Mouse (Mus musculus): ENCODE data around the gene Sbno2.
A peak's percentile ranks its signal among the peaks of the same experiment; 100 is the strongest.

The Sbno2 gene

DNA sequence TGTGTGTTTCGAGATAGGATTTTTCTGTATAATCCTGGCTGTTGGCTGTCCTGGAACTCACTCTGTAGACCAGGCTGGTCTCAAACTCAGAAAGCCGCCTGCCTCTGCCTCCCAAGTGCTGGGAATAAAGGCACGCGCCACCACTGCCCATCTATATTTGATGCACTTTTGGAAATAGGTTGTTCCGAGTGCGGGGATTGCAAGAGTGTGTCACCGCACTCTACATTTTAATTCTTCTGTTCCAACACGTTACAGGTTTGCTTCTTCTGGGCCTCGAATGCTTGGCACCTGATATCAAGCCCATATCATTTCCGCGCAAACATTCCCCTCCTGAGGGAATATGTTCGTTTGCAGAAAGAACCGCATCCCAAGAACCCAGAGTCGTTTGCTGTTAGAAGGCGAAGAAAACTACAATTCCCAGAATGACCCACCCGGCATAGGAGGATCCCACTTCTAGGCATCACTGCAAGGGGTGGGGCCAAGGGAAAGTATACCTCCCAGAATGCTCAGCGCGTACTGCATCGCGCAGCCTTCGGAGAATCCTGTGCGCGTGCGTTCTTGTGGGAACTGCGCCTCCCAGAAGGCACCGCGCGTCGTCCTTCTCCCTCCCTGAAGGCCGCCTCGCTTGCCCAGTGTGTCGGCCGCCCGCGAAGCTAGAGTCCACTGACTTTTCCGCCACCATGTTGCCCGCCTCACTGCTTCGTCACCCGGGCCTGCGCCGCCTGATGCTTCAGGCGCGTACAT lies 36.6 kb upstream of the Sbno2 start:
- peak; percentile 99 for DNase-seq (ENCODE audit: low spot score)

DNA sequence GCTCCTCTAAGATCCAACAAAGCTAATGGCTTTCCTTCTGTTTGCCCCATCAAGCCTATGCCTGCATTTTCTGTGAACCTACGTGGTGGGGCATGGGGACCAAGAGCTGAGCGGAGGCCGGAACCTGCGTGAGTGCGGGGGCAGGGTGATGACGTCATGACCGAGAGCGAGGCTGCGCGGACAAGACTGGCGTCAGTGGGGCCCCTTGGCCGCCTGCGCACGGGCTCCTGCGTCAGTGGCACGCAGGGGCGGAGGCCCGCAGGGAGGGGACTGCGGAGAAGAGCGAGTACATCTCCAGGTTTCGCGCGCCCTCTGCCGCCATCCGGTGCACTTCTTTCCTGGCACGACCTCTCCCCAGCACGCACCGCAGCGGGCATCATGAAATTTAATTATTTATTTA lies 35.9 kb upstream of the Sbno2 start:
- peak; percentile 90 for DNase-seq (ENCODE audit: low spot score)

DNA sequence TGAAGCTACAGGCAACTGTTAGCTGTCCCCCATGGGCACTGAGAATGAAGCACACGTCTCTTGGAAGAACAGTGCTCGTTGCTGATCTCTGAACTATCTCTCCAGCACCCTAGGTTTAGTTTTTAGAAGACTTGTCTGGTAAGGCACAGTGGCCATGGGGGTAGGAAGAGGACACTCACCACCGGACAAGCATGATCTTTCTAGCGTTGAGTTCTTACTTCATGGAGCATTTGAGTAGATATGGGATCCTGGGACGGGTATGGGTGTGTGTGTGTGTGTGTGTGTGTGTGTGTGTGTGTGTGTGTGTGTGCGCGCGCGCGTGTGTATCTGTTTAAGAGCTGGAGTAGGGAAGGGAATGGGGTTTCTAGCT lies 35.3 kb upstream of the Sbno2 start, which contains the start of gene Cbarp:
TSS of gene Cbarp (minus strand) at position 170 of the 370 bp plus-strand sequence.
- DNase-seq (ENCODE audit: low spot score), result no peak

DNA sequence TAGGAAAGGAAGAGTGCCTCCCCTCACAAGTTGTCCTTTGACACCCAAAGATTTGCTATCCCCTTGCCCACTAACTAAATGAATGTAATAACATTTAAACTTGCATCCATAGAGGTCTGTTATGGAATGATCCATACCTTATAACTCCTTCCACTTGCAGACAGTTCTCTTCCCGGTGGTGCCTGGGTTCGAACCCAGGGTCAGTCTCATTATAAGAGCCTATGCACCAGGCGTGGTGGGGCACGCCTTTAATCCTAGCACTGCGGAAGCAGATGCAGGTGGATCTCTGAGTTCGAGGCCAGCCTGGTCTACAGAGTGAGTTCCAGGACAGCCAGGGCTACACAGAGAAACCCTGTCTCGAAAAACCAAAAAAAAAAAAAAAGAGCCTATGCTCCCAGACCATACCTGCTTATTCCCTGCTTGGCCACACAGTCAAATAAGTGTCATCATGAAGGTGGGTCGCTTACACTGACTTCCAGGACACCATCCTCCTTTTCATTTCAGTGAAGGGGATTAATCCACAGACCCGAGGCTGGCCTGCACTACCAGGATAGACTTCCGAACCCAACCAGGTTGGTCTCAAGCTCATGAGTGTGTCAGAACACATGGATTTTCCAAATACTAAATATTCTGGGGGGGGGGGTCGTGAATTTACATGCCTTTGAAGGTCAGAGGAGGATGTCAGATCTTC lies 34.7 kb upstream of the Sbno2 start:
- DNase-seq (ENCODE audit: low spot score), result no peak

DNA sequence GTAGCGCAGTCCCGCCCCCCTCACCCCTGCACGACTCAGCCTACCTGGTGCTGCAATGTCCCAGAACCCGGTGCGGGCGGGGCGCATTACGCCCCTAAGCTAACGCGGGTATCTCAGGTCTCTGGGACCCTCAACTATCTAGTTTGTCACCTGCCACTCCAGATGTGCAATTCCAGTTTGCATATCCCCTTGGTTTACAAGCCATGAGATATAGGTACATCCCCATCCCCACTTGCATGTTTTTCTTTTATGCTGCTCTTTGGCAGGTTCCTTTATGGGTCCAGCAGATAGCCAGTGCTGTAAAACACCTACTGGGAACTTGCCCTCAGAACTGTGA lies 34.0 kb upstream of the Sbno2 start:
- no peak for DNase-seq (ENCODE audit: low spot score)

DNA sequence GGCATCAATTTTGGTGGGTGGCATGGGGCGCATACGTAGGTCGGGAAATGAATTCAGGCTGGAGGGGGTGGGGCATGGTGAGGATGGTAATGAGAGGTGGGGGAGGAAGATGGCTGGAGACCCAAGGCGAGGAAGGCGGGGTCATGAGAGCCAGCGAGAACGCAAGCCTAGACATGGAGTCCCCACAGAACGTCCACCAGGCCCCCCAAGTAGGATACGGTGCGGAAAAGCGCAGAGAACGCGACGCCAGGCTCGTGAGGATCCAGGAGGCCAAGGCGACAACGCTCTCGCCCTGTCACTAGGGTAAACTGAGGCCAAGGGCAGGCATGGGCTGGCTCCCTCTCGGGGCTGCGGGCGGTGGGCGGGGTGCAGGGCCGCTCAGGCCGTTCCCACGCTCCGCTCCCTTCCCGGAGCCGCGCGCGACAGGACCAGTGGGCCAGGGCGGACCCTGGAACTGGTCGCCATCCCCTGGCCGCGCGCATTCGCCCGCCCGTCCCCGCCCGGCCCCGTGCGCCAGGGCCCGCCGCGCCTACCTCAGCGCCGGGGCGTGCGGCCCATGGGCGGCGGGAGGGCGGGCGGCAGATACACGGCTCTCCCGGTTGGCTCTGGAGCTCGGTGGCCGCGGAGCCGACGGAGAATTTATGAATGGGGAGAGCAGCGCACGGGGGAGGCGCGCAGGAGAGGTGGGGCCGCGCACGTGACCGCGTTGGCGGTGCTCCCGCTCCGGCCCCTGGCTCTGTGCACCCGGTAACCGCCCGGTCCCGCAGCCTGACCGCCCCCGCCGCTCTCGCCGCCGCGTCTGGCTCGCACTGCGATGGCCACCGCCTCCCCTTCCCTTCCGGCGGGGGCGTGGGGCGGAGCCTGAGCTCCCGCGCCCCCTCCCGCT lies 33.4 kb upstream of the Sbno2 start, which contains the start of gene Atp5d:
TSS of gene Atp5d (plus strand) at position 80 of the 886 bp plus-strand sequence.
- DNase-seq (ENCODE audit: low spot score), result peak; percentile 69

DNA sequence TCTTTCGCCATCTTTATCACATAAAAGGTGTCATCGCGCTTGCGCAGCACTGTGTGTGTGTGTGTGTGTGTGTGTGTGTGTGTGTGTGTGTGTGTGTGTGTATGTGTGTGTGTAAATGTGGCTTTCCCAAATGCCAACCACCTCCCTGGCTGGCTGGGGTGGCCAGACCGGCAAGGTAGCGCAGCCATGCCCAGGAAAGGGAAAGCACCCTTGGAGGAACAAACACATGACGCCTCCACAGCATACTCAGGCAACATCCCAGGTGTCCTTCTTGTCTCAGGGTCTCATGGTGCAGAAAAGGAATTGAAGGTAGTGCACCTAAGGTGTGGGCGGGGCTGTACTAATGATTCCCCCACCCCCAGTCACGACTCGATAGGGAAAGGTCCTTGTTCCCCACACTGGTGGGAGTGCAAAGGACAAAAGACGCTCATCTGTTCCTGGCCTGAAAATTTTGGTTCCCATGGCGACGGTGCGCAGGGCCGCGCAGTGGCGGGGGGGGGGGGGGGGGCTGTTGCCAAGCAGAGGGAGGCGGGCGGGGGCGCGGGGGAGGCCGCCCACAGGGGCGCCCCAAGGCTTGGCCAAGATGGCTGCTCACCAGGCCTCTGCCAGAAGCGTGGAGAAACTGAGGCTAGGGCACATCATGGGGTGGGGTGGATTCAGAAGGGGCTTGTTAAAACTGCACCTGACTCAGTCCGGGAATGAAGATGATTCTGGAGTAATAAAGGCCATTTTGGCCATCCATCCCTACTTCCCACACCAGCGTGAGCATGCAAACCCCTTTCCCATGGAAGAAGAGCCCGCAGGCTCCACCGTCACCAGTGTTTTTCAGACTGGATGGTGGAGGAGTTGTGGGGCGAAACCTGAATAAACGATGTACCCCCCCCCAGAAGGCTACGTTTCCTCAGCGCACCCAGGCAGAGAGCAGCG lies 32.5 kb upstream of the Sbno2 start:
- DNase-seq (ENCODE audit: low spot score), result peak; percentile 53

DNA sequence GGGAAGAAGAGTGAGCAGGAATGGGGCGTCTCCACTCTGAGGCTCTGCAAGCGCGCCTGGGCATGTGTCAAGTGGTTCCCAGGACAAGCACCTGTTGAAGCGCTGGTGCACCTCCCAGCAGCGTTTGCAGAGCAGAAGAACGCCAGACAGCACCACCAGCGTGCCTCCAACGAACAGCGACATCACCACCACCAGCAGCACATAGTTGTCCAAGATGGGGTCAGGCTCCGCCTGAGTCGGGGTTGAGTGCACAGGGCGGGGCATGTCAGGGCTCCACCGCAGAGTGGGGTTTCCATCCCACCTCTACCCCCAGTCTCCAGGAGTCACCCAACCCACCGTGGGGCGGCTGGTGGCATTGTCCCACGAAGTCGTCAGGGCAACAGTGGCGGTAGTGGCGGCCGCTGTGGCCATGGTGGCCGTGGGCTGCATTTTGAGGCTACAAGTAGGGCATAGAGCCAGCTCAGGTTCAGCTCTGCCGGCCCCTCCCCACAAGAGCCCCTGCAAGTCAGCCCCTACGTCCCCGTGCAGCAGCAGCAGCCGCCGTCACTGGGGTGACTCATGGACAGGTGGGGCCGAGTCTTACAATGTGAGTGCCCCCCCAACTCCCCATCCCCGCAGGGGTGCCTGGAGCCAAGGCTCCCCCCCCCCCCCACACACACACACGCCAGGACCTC lies 31.7 kb upstream of the Sbno2 start:
- peak; percentile 59 for DNase-seq (ENCODE audit: low spot score)

DNA sequence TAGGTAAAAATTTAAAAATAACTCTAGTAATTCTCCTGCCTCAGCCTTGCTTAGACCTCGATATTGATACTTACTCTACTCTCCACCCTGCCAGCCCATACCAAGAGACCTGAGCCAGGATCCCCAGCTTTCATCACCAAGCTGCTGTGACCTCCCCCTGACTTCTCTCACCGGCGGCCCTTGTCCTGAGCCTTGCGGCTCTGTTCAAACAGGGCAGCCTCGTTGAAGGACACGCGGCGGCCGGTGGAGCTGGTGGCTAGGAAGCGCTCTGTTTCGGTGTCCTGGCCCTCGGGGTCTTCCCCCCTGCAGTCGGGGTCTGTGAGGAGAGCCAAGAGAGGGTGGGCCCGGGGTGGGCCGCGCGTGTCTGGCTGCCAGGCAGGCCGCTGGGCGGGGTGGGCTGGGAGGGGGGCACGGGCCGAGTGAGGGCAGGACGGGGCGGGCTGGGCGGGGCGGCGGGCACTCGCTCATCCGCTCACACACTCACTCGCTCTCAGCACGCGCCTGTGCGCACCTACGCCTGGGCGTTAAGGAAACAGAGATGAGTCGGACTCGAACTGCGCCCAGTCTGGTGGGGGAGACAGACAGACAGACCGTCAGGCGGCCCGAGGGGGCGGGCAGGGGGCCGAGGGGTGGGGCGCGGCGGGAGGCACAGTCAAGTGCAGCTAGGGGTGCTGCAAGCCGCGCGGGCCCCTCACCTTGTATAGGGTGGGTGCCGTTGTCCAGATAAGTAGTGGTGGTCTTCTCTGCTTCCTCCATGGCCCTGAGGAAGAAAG lies 31.0 kb upstream of the Sbno2 start:
- no peak for DNase-seq (ENCODE audit: low spot score)

DNA sequence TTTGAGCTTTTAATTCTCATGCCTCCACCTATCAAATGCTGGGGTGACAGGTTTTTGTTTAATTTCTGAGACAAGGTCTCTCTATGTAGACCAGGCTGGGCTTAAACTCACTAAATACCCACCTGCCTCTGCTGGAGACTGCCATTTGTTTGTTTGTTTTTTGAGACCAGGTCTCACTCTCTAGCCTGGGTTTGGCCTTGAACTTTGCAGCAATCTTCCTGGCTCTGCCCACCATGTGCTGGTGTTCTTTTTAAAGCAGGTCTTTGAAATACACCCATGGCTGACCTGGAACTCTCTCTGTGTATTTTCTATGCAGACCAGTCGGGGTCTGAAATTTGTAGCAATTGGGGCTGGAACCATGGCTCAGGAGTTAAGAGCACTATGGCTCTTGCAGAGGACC lies 30.3 kb upstream of the Sbno2 start:
- DNase-seq (ENCODE audit: low spot score), result no peak

DNA sequence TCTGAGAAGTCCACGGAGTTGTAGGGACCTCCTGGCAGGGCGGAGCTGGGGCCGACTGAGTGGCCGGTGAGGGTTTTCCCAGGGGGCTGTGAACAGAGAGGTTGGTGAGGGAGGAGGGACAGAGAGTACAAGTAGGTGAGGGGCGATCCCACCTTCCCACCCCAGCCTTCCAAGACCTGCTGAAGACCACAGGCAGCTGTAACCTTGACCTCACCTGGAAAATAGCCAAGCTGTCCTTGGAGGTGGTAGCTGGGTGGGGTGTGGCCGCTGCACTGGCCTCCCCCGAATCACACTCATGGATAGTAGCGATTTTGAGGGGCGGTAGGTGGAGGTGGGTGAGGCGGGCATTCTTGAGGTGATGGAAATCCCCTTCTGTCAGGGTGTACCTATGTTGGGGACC lies 29.8 kb upstream of the Sbno2 start:
- DNase-seq (ENCODE audit: low spot score), result no peak

DNA sequence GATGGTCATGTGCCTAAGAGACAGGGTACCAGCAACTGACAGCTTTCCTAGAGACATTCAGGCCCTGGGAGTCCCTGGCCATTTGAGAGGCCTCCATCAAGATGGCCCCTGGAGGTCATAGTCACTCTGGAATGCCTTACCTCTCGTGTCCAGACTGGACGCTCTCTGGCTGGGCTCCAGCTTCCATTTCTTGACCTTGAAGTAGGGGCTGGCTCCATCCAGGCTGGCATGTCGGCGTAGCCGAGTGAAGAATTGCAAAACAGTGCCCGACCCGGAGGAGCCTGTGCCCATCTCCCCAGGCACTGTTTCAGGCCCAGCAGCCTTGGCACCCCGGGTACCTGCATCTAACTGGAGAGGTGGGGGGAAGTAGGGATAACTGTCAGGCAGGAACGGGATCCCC lies 29.1 kb upstream of the Sbno2 start:
- DNase-seq (ENCODE audit: low spot score), result no peak

DNA sequence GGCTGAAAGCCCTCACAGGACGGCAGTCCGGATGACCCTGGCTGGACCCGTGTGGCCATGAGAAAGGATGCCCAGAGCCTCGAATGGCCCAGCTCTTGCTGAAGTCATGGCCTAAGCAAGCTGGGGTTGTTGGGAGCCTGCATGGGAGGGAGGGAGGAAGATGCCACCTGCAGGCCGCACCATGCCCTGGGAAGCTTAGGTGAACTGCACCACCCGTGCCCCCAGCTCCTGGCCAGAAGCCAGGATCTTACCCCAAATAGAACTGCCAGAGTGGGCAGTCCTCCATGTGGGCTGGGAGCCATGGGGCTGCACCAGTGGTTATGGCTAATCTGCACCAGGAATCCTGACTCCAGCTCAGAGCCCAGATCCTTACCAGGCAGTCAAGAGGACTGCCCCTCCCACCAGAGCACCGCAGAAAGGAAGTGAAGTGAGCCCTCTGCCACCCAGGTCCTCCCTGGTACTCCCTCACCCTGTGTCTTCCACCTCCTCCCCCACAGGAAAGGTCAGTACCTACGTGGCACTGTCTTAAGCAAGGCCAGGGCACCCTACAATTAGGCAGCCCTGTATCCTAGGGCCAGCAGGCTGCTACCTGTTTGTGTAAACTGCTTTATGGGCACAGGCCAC lies 28.0 kb upstream of the Sbno2 start:
- no peak for DNase-seq (ENCODE audit: low spot score)

DNA sequence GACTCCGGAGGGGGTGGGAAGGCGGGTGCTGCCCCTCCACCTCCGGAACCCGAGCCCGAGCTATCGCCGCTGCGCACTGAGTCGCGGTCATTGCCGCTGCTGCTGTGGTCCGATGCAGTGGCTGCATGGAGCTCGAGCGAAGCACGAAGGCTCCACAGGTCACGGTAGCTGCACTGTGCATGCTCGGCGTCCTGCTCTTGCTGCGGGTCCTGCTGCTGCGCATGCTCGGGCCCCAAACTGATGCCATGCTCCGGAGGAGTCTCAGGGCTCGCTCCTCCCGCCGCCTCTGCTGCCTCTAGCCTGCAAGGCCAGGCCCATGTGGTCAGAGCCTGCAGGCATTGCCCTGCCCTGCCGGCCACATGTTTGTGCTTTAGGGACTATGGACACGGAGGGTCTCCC lies 26.6 kb upstream of the Sbno2 start:
- peak; percentile 37 for DNase-seq (ENCODE audit: low spot score)

DNA sequence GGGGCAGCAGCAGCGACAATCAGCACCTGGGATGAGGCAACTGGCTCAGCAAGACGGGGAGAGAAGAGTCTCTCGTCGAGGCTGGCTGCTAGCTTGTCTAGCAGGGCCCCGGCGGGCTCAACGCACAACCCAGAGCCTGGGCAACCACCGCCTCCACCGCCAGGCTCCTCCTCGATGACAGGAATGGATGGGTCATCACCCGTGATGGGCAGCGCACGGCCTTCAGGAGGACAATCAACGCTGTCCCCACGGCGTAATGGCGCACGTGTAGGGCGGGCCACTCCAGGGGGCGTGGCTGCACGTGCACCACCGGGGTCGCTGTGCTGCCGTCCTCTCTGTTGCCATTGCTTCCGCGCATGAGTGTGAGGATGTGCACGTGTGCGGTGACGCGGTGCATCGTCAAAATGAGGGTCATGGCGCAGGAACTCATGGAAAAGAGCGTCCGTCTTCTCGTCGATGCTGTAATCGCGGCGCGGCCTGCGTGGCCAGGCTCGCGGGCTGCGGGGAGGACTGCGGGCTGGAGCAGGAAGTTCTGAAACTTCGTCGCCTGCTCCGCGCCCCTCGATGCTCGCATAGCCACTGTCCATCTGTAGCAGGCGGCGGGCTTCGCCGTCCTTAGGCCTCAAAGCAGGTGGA lies 26.1 kb upstream of the Sbno2 start:
- DNase-seq (ENCODE audit: low spot score), result peak; percentile 51

DNA sequence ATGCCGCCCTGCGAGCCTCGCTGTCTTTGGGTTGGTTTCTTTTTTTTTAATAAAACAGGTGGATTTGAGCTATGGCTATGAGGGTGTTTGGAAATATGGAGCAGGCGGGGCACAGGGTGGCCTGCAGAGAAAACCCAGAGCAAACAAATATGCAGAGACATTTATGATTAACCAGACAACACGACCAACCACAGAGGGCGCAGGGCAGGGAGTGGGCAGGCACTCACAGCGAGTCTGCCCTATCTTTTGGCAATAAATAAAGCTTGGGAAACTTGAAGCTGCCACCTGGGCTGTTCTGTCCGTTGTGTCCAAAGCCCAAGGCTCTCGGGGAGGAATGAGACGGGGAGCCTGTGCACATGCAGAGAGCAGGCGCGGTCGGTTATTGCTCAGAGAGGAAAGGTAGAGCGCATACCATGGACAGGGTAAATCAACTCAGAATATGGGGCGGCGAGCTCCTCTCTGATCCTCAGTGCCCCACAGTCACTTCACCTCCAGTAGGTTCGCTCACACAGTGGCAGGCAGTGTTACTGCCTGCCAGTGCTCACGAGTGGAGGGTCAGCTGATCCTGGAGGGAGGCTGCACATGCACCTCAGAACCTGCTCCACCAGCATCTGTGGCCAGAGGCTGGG lies 25.1 kb upstream of the Sbno2 start:
- no peak for DNase-seq (ENCODE audit: low spot score)

DNA sequence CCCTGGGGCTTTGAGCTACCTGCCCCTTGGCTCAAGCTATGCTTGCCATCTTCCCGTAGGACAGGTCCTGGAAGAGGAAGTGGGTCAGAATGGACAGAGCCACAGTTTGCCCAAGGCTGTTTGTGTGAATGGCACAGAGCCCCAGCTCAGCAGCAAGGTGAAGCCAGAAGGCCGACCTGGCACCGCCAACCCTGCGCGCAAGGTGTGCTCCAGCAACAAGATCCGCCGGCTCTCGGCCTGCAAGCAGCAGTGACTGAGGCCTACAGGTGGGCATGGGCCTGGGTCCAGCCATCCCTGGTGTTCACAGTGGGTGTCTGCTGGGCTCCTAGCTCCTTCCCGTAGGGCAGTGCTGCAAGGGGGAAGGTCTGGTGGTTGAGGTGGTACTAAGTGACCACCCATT lies 24.5 kb upstream of the Sbno2 start:
- DNase-seq (ENCODE audit: low spot score), result no peak

DNA sequence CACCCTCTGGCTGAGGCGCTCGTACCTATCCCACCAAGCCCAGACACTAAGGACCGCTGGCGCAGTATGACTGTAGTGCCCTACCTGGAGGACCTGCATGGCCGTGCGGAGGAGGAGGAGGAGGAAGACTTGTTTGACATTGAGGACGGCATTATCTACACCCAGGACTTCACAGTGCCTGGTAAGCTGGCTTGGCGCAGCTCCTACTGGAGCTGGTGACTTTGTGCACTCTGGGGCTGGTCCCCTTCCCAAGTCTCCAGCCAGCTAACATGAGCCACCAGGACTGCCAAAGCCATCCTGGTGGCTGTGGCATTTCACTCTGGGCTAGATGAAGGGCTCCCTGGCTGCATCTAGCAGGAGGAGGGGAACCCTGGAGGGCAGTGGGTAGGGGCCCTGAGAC lies 22.5 kb upstream of the Sbno2 start:
- no peak for DNase-seq (ENCODE audit: low spot score)

All from retina, embryonic 14.5 days (tissue).